Mouse (Mus musculus) thymus, adult 2 months (tissue): ENCODE data around the gene 2210011C24Rik.
A peak's percentile ranks its signal among the peaks of the same experiment; 100 is the strongest.

Experiments
- CTCF ChIP-seq: fragments of 200-500 bp; IDR thresholded peaks from 2 replicates; pipeline ENCODE4 v1.5.1; 2012; ENCODE audit warnings: mild to moderate bottlenecking, control low read depth, low read length, moderate library complexity, borderline replicate concordance; ENCODE audit not compliant: control insufficient read depth, poor library complexity, insufficient read depth; ENCODE audit errors: extremely low read depth
- POLR2A ChIP-seq: fragments of 200-500 bp; IDR thresholded peaks from 2 replicates; pipeline ENCODE4 v1.6.1; 2012; ENCODE audit warnings: mild to moderate bottlenecking, low read length, control low read depth, moderate library complexity; ENCODE audit not compliant: control insufficient read depth, poor library complexity, insufficient read depth; ENCODE audit errors: extremely low read depth

GRCm38 (mm10) chr8:84004533-84005201, 7.3 kb downstream of the 2210011C24Rik start:
- TF ChIP-seq POLR2A (0 out of 2 replicates have a peak, but pooled peaks have one; percentile 16), CTCF (0 out of 2 replicates have a peak, but pooled peaks have one; percentile 36)
